Mouse (Mus musculus) heart, embryonic 13.5 days (tissue): ENCODE data around the gene Kcnk5. TPM values are rescaled to one million over a fixed set of nuclear protein-coding genes. Genes with fewer than 3 reads are reported as not detected.

ENCODE experiments used
- ATAC-seq: fragments of 200-750 bp; cut with Nextera tagmentation; 2 replicates; pipeline ENCODE4 v1.8.0; 2017; ENCODE audit warnings: moderate TSS enrichment; ENCODE audit not compliant: insufficient number of reproducible peaks, low FRiP score, low TSS enrichment; ENCODE audit errors: extremely low read depth
- H3K27ac ChIP-seq: fragments of 300-500 bp; sonication (generic); replicated peaks from 2 replicates; pipeline ENCODE4 v1.5.1; 2015; ENCODE audit warnings: moderate library complexity, mild to moderate bottlenecking, inconsistent platforms
- H3K27me3 ChIP-seq: fragments of 300-500 bp; sonication (generic); replicated peaks from 2 replicates; pipeline ENCODE4 v1.6.1; 2015; ENCODE audit warnings: mild to moderate bottlenecking, inconsistent platforms
- H3K36me3 ChIP-seq: fragments of 300-500 bp; sonication (generic); 2 replicates; pipeline ENCODE4 v1.6.1; 2015; ENCODE audit warnings: mild to moderate bottlenecking, inconsistent platforms
- H3K4me1 ChIP-seq: fragments of 300-500 bp; sonication (generic); 2 replicates; pipeline ENCODE4 v1.6.1; 2015; ENCODE audit warnings: inconsistent platforms
- H3K4me2 ChIP-seq: fragments of 300-500 bp; sonication (generic); 2 replicates; pipeline ENCODE4 v1.6.1; 2015; ENCODE audit warnings: inconsistent platforms, mild to moderate bottlenecking, moderate library complexity
- H3K4me3 ChIP-seq: fragments of 300-500 bp; sonication (generic); 2 replicates; pipeline ENCODE4 v1.5.1; 2015; ENCODE audit warnings: moderate library complexity, mild to moderate bottlenecking, inconsistent platforms
- H3K9ac ChIP-seq: fragments of 300-500 bp; sonication (generic); 2 replicates; pipeline ENCODE4 v1.6.1; 2015; ENCODE audit warnings: inconsistent platforms, mild to moderate bottlenecking, moderate library complexity
- H3K9me3 ChIP-seq: fragments of 300-500 bp; sonication (generic); 2 replicates; pipeline ENCODE4 v1.6.1; 2016; ENCODE audit warnings: inconsistent platforms
- WGBS: fragments of 180-500 bp; shearing (Covaris S2); methylation state at CpG from one replicate; pipeline ENCODE4 v1.1.7; 2015; ENCODE audit warnings: mixed read lengths; 5-methylcytosine and 5-hydroxymethylcytosine counted together
- polyA plus RNA-seq: library from polyadenylated mRNA; unstranded; fragments of >200 nt; fragmentation: Nextera tagmentation; extraction: Ambion mirVana; gene quantifications from 2 replicates; pipeline ENCODE4 v1.2.1, GENCODE M21; 2015

Kcnk5 gene
- 3.0 and 3.1 TPM in 2 replicates for polyA plus RNA-seq

DNA sequence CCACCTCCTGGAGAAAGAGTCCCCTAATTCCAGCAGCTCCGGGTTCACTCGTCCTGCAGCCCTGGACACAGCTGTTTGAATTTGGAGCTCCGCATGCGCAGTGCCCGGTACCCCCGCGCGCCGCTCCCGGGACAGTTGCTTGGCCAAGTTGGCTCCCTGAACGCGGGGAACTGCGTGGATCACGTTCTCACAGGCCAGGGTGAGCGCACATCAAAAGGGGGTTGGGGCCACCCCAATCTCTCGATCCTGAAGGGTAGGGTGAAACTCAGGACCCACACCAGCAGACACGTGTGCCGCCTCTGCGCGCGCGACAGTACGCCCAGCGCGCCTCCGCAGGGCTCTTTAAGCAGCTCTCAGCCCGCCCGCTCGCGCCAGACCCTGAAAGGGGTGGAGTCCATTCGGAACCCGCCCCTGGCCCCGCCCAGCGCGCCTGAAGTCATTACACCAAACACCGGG lies at the start of gene Kcnk5:
TSS of gene Kcnk5 (minus strand) at position 344 of the 456 bp plus-strand sequence.
- no peaks in the 10 kb centered on the region for H3K36me3 ChIP-seq
- peak within 1 kb of the TSS; percentile 75 for H3K9ac ChIP-seq
- H3K4me3 ChIP-seq, result peak within 1 kb of the TSS; percentile 64
- peak within 1 kb of the TSS; percentile 94 for H3K4me2 ChIP-seq
- peaks cover 37% of the 10 kb centered on the region for H3K4me1 ChIP-seq
- peak; percentile 82 for ATAC-seq
- H3K9me3 ChIP-seq, result no peaks in the 10 kb centered on the region
- no peak within 1 kb of the TSS for H3K27ac ChIP-seq
- WGBS, result under 1% methylated on average over 36 of the region's 36 CpGs
- peaks cover 5% of the 10 kb centered on the region; the same call in 1 of the 2 replicates for H3K27me3 ChIP-seq

DNA sequence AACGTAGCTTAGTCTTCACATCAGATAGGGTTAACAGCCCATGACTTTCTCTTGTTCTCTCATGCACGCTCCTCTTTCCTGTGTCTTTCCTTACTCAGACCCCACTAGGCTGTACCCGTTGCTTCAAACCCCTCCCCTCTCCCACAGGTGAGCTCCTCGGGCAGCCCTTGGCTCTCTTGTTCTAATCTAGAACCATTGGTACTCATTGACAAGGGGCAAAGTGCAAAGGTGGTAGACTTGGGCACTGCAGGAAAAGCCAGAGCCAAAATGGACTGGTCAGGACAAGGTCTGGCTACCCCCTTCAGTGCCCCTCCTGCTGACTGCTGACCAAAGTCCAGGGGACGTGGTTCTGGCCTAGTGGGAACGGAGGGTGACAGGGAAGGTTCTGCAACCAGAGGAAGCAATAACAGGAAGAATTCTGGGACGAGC lies 48.5 kb upstream of the Kcnk5 start:
- no peak overlapping the region for H3K4me3 ChIP-seq
- H3K4me2 ChIP-seq, result no peak overlapping the region
- no peaks in the 10 kb centered on the region for H3K36me3 ChIP-seq
- no peak for ATAC-seq
- no peak overlapping the region for H3K27ac ChIP-seq
- WGBS, result 73% methylated on average over 7 of the region's 7 CpGs
- no peaks in the 10 kb centered on the region for H3K9me3 ChIP-seq
- H3K27me3 ChIP-seq, result no peaks in the 10 kb centered on the region
- H3K9ac ChIP-seq, result no peak overlapping the region
- H3K4me1 ChIP-seq, result peaks cover 8% of the 10 kb centered on the region

DNA sequence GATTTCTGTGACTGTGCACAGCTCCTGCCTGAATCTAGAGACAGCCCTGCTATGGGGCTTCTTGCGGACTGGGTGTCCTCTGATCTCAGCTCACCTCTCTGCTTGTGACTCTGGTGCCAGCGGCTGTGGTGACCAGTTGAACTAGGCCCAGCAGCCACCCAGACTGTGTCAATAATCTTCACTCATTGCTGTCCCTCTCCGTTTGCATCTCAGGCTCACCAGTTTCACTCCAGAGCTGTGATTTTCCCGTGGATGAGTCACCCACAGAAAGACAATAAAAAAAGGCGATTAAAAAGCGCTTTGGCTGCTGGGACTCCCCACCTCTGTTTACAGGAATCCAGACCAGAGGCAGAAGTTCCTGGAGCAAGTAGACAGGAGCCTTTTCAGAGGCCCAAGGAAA lies 47.8 kb upstream of the Kcnk5 start:
- WGBS, result 59% methylated on average over 6 of the region's 6 CpGs
- peaks cover 12% of the 10 kb centered on the region for H3K4me1 ChIP-seq
- no peak overlapping the region for H3K4me3 ChIP-seq
- H3K9ac ChIP-seq, result no peak overlapping the region
- ATAC-seq, result no peak
- no peaks in the 10 kb centered on the region for H3K27me3 ChIP-seq
- H3K4me2 ChIP-seq, result no peak overlapping the region
- H3K36me3 ChIP-seq, result no peaks in the 10 kb centered on the region
- no peak overlapping the region for H3K27ac ChIP-seq
- H3K9me3 ChIP-seq, result no peaks in the 10 kb centered on the region

DNA sequence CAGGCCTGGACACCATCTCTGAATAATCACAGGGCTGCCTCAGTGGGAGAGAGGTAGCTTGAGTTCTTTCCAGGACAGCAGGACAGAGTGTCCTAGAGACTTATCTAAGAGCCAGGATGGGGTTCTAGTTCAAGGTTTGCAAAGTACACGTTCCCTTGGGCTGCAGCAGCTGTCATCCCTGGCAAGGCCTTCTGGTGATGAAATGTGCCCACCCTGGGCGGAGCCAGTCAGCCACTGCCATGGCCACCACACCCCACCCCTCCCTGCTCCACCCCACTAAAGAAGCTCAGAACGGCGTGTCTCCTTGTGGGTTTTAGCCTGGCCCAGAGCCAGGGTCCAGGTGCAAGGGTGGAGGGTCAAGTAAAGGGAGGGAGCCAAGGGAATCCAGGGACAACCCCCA lies 46.7 kb upstream of the Kcnk5 start:
- Histone ChIP-seq H3K36me3 (no peaks in the 10 kb centered on the region), H3K9me3 (no peaks in the 10 kb centered on the region), H3K27me3 (no peaks in the 10 kb centered on the region), H3K9ac (no peak overlapping the region), H3K4me3 (no peak overlapping the region), H3K4me1 (peaks cover 16% of the 10 kb centered on the region), H3K27ac (no peak overlapping the region), H3K4me2 (no peak overlapping the region)
- no peak for ATAC-seq
- WGBS, result 62% methylated on average over 4 of the region's 4 CpGs

DNA sequence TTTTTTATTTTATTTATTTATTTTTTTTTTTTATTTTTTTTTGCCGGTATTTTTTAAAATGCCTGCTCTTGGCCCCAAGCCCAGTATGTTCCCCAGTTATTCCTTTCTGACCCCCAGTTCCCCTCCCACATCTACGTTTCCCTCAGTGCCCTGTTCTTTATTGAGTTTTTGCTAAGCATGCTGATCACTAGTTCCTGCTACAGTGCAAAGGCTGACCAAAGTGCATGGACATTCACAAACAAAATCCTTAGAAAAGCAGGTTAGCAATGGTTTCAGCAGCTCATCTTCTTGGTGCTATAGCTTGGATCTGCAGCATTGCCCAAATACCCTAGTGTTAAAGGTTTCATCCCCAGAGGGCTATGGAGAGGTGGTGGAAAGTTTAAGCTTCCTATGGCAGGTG lies 45.4 kb upstream of the Kcnk5 start:
- Histone ChIP-seq H3K4me3 (no peak overlapping the region), H3K27ac (no peak overlapping the region), H3K4me1 (peaks cover 16% of the 10 kb centered on the region), H3K9me3 (no peaks in the 10 kb centered on the region), H3K27me3 (no peaks in the 10 kb centered on the region), H3K4me2 (no peak overlapping the region), H3K36me3 (no peaks in the 10 kb centered on the region), H3K9ac (no peak overlapping the region)
- 62% methylated on average over 2 of the region's 2 CpGs for WGBS
- ATAC-seq, result no peak

DNA sequence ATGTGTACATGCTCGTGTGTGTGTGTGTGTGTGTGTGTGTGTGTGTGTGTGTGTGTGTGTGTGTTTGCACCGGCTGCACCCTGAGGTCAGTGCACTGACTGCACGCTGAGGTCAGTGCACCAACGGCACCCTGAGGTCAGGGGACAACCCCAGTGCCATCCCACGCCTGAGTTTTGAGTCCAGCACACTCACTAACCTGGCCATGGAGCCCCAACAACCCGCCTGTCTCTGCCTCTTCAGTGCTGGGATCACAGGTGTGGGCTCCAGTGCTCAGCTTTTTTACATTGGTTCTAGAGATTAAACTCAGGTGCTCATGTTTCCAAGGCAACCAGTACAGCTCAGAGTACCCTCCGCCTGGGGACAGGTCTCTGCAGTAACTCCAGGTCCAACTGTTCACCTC lies 44.9 kb upstream of the Kcnk5 start:
- H3K4me2 ChIP-seq, result no peak overlapping the region
- peaks cover 16% of the 10 kb centered on the region for H3K4me1 ChIP-seq
- no peaks in the 10 kb centered on the region for H3K9me3 ChIP-seq
- no peak overlapping the region for H3K27ac ChIP-seq
- no peak overlapping the region for H3K4me3 ChIP-seq
- no peaks in the 10 kb centered on the region for H3K36me3 ChIP-seq
- no peaks in the 10 kb centered on the region for H3K27me3 ChIP-seq
- no peak for ATAC-seq
- H3K9ac ChIP-seq, result no peak overlapping the region
- 59% methylated on average over 7 of the region's 7 CpGs for WGBS

DNA sequence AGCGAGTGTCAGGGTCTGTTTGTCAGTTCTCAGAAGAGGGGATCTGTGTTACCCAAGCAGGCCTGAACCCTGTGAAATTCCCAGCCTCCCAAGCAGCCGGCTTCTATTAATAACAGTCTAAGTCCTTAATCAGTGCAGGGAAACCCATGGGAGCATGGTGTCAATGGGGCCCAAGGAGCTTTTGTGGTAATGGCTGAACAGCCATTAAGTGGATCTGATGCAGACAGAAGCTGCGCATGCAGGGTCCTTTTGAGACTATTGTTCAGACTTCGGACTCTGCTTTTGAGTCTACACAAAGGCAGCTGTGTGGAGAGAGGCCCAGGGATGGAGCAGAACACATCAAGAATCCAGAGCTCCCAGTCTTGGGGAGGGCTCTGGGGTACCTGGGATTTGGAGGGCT lies 43.9 kb upstream of the Kcnk5 start:
- ATAC-seq, result no peak
- Histone ChIP-seq H3K9ac (no peak overlapping the region), H3K36me3 (no peaks in the 10 kb centered on the region), H3K9me3 (no peaks in the 10 kb centered on the region), H3K27ac (no peak overlapping the region), H3K4me3 (no peak overlapping the region), H3K4me1 (peaks cover 16% of the 10 kb centered on the region), H3K27me3 (no peaks in the 10 kb centered on the region), H3K4me2 (no peak overlapping the region)
- WGBS, result 63% methylated on average over 4 of the region's 4 CpGs

DNA sequence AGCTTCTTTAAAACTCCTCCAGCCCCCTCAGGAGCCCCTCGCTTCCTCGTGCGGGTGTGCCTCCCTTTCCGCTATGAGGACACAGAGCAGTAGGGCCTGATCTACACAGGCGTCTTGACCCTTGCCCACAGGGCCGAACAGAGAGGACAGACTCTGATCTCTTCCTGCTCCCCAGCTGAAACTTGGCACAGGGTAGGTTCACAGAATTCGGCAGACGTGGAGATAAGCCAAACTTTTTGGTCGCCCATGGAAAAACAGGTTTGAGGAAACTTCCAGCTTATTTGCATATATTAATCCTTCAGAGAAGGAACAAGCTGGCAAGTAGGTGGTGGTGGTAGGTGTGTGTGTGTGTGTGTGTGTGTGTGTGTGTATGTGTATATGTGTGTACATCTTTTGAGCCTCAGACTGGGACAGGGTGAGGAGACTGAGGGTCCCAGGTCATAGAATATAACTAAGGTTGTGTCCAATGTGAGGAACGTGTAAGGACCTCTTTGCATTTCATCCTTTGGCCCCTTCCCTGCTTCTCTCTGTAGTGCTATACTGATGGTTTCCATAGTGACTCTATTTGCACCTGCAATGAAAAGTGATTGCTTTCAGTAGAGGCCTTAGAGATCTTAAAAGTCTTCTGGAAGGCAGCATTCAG lies 43.1 kb upstream of the Kcnk5 start:
- WGBS, result 70% methylated on average over 10 of the region's 10 CpGs
- Histone ChIP-seq H3K27me3 (no peaks in the 10 kb centered on the region), H3K4me1 (peaks cover 16% of the 10 kb centered on the region), H3K4me3 (no peak overlapping the region), H3K9ac (no peak overlapping the region), H3K27ac (no peak overlapping the region), H3K4me2 (no peak overlapping the region), H3K36me3 (no peaks in the 10 kb centered on the region), H3K9me3 (no peaks in the 10 kb centered on the region)
- ATAC-seq, result no peak

DNA sequence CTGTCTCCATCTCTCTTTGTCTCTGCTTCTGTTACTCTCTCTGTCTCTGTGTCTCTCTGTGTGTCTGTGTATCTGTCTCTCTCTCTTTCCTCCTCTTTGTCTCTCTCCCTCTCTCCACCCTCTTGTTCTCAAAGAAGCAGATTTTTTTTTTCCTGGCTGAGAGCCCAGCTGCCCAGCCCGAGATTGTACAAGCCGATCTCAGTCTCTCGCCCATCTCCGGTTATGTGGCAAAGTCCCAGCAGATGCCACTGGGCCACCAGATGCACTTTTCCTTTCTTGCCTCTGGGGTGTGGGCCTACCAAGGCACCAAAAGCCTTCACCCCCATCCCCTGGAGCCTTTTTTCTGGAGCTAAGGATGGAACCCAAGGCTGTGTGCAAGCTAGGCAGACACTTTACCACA lies 42.6 kb upstream of the Kcnk5 start:
- H3K9me3 ChIP-seq, result no peaks in the 10 kb centered on the region
- peaks cover 16% of the 10 kb centered on the region for H3K4me1 ChIP-seq
- H3K27me3 ChIP-seq, result no peaks in the 10 kb centered on the region
- no peak overlapping the region for H3K9ac ChIP-seq
- ATAC-seq, result no peak
- 10% methylated on average over 4 of the region's 4 CpGs for WGBS
- no peaks in the 10 kb centered on the region for H3K36me3 ChIP-seq
- no peak overlapping the region for H3K4me2 ChIP-seq
- H3K4me3 ChIP-seq, result no peak overlapping the region
- no peak overlapping the region for H3K27ac ChIP-seq

DNA sequence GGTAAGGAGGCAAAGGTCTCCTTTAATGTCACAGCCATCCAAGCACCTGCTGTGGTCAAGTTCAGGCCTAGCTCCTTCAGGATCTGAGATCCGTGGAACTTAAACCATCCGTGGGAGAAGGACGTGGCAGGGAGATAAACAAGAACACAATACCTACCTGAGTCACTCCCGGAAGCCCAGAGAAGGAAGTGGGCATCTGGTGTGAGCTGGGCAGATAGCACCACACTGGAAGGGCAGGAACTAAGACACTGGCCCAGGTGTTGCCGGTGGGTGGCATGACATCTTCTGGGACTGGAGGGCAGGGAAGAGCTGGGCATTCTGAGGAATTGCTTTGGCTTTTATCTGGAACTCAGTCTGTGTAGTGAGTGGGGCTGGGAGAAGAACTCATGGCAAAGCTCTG lies 41.6 kb upstream of the Kcnk5 start:
- Histone ChIP-seq H3K4me3 (no peak overlapping the region), H3K9me3 (no peaks in the 10 kb centered on the region), H3K27me3 (no peaks in the 10 kb centered on the region), H3K9ac (no peak overlapping the region), H3K36me3 (no peaks in the 10 kb centered on the region), H3K4me1 (peaks cover 16% of the 10 kb centered on the region), H3K27ac (no peak overlapping the region), H3K4me2 (no peak overlapping the region)
- 61% methylated on average over 5 of the region's 5 CpGs for WGBS
- no peak for ATAC-seq

DNA sequence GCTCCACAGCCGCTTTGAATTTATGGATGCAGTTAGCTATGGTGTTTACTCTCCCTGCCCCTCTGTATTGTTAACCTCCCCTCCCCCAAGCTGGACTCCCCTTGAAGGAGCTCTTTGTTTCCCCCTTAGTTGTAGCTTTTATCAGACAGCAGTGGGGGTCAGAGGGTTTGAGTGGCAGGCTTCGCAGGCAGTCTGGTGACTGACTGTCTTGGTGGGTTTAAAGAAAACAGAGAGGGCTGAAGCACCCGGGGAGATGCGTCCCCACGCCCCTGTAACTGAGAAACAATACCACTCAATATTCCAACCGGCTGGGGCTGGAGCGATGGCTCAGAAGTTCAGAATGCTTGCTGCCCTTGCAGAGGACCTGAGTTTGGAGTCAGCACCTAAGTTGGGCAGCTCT lies 39.5 kb upstream of the Kcnk5 start:
- H3K4me1 ChIP-seq, result peaks cover 16% of the 10 kb centered on the region
- no peak overlapping the region for H3K9ac ChIP-seq
- no peak overlapping the region for H3K4me3 ChIP-seq
- 63% methylated on average over 7 of the region's 7 CpGs for WGBS
- H3K27ac ChIP-seq, result no peak overlapping the region
- no peaks in the 10 kb centered on the region for H3K36me3 ChIP-seq
- no peak for ATAC-seq
- no peaks in the 10 kb centered on the region for H3K9me3 ChIP-seq
- no peaks in the 10 kb centered on the region for H3K27me3 ChIP-seq
- no peak overlapping the region for H3K4me2 ChIP-seq

DNA sequence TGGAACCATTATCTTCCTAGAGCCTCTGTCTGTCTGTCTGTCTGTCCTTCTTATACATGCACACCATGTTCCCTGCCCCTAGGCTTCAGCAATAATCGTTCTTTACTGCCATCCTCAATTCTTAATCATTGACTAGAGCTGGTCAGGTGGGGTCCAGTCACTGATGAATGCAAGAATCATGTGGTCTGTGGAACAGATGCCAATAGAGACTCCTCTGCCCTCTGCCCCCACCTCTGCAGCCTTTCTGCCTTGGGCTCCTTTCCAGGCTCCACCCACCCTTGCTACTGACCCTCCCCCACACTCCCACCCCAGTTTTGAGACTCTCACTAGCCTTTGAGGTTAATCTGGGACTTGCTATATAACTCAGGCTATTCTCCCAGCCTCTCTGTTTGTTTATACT lies 38.2 kb upstream of the Kcnk5 start:
- Histone ChIP-seq H3K4me3 (no peak overlapping the region), H3K27me3 (no peaks in the 10 kb centered on the region), H3K36me3 (no peaks in the 10 kb centered on the region), H3K4me2 (no peak overlapping the region), H3K9ac (no peak overlapping the region), H3K27ac (no peak overlapping the region), H3K9me3 (no peaks in the 10 kb centered on the region), H3K4me1 (peaks cover 6% of the 10 kb centered on the region)
- no peak for ATAC-seq
- WGBS, result 76% methylated on average over 1 of the region's 1 CpGs
